Mouse (Mus musculus) urinary bladder, postnatal 36 days (tissue): ENCODE results near the gene Hyal1.
A peak's percentile ranks its signal among the peaks of the same experiment; 100 is the strongest.

Experiments
- DNase-seq, 2 experiments: peaks; one replicate each; pipeline ENCODE4 v3.0.0; 2022; ENCODE audit warnings: low spot score in 2 of 2, mixed read lengths in 1 of 2

The Hyal1 gene

DNA sequence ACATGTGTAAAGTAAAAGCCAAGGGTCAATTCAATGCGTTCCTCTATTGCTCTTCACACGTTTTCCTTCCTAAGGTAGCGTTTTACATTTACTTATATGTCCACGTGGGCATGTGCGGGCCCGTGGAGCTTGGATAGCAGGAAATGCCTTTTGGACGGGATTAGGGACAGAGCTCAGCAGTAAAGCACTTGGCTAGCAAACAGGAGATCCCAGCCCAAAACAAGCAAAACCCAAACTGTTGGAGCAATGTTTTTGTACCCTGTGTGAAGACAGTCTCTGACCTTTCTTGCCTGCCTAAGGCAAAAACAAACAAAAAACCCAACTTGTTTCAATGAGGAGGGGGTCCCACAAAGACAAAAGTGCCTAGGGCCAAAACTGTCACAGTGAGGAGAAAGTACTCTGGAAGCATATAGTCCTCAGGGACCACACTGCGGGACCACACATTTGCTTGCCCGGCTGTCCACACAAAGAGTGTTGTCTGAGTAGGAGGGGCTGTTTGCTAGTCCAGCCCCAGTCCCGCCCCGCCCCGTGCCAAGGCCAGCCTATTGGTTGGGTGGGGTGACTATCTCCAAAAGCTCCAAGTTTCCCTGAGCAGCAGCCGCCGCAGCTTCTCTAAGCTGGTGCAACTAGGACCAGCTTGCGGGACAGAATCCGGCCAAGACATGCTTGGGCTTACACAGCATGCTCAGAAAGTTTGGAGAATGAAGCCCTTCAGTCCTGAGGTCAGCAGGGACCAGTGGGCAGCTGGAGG is at the start of gene Hyal1:
Gene Hyal1 (plus strand): TSS at position 571 of the 751 bp plus-strand sequence.
- peak; percentile 81 to 88 for DNase-seq

GRCm38 (mm10) chr9:107533791-107534407 is 42.8 kb upstream of the Hyal1 start, which contains the start of gene Tmem115:
TSS of gene Tmem115 (plus strand) at chr9:107533945.
- peak; percentile 90 to 93 for DNase-seq

DNA sequence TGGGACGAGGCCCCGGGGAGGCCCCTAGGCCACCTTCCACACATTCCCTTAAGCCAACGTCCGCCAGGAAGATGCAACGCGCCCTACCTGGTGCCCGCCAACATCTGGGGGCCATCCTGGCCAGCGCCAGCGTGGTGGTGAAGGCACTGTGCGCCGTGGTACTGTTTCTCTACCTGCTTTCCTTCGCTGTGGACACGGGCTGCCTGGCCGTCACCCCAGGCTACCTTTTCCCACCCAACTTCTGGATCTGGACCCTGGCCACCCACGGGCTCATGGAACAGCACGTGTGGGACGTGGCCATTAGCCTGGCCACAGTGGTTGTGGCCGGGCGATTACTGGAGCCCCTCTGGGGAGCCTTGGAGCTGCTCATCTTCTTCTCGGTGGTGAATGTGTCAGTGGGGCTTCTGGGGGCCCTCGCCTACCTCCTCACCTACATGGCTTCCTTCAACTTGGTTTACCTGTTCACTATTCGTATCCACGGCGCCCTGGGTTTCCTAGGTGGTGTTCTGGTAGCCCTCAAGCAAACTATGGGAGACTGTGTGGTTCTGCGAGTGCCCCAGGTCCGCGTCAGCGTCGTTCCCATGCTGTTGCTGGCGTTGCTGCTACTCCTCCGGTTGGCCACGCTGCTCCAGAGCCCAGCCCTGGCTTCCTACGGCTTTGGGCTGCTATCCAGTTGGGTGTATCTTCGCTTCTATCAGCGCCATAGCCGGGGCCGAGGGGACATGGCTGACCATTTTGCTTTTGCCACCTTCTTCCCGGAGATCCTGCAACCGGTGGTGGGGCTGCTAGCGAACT is 42.1 kb upstream of the Hyal1 start:
- peak in 1 of 2 experiments; percentile 37 for DNase-seq

DNA sequence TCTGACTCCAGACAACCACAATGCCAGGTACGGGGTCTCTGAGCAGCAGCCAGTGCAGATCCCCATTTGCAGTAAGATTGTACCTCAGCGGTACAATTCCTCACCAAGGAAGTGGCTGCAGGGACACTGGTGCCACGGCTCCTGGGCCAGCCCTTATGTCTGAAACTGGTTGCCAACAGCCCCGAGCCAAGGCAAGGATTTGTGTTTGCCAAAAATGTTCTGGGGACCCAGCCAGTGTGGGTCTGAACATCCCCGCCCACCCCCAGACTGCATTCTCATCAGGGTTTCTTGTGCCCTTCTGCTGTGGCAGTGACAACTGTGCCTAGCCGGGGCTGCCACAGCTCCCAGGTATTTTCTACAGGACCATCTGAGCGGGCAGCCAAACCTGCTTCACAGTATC is 38.5 kb upstream of the Hyal1 start:
- no peak for DNase-seq

- no peak for DNase-seq
Measured at GRCm38 (mm10) chr9:107538711-107539110, 38.0 kb upstream of the Hyal1 start.

- DNase-seq: no peak
Measured at GRCm38 (mm10) chr9:107539940-107540339, 36.8 kb upstream of the Hyal1 start.

GRCm38 (mm10) chr9:107540420-107540819 is 36.3 kb upstream of the Hyal1 start:
- no peak for DNase-seq

DNA sequence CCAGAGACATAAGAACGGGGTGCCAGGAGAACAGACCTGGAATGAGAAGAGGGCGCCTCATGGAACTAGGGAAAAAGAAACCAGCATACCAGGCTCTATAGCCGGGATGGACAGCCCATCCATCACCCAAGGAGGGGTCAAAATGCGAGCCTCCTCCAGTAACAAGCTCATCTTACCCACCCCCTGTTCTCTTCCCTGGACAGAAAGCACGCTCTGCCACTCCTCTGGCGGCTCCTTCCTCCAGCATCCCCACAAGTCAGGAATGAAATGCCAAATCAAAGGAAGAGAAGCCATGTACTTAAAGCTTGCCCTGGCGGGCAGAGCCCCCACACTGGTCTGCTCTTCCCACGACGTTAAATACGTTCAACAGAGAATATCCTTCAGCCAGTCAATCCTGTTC is 35.7 kb upstream of the Hyal1 start:
- no peak for DNase-seq

GRCm38 (mm10) chr9:107541474-107542351 is 35.0 kb upstream of the Hyal1 start, which contains the start of the genes Cyb561d2 and Nprl2:
TSS of gene Cyb561d2 (minus strand) at chr9:107542193.
TSS of gene Nprl2 (plus strand) at chr9:107542226.
- peak; percentile 94 to 96 for DNase-seq

DNA sequence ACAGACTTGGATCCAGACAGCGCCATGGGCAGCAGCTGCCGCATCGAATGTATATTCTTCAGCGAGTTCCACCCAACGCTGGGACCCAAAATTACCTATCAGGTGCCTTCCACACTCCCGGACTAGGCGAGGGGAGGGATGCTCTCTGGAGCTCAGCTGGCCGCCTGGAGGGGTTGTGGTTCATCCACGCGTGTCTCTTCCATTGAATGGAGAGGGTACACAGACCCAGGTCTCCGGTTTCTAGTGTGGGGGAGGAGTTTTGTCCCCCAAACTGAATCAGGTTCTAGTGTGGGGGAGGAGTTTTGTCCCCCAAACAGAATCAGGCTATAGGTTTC is 34.4 kb upstream of the Hyal1 start:
- no peak for DNase-seq

DNA sequence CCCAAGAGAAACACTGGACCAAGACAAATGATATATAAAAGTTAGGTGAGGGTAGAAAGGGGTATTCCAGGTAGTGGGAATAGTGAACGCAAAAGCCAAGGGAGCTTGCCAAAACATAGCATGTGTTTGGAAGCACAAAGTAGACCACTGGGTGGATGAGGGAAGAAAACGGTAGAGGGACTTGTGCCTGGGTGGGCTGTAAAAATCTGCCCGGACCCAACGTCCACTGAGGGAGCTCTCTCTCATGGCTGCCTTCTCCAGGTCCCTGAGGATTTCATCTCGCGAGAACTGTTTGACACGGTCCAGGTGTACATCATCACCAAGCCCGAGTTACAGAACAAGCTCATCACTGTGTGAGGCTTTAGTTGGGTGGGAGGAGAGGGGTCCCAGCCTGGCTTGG is 34.0 kb upstream of the Hyal1 start:
- DNase-seq: no peak

- no peak for DNase-seq
Measured at GRCm38 (mm10) chr9:107543299-107543698, 33.4 kb upstream of the Hyal1 start.

GRCm38 (mm10) chr9:107544196-107544700 is 32.5 kb upstream of the Hyal1 start:
- DNase-seq: no peak

- no peak for DNase-seq
Measured at GRCm38 (mm10) chr9:107544729-107545128, 32.0 kb upstream of the Hyal1 start.

GRCm38 (mm10) chr9:107545199-107545598 is 31.5 kb upstream of the Hyal1 start:
- DNase-seq: no peak

GRCm38 (mm10) chr9:107545602-107546001 is 31.1 kb upstream of the Hyal1 start:
- DNase-seq: peak in 1 of 2 experiments; percentile 68

DNA sequence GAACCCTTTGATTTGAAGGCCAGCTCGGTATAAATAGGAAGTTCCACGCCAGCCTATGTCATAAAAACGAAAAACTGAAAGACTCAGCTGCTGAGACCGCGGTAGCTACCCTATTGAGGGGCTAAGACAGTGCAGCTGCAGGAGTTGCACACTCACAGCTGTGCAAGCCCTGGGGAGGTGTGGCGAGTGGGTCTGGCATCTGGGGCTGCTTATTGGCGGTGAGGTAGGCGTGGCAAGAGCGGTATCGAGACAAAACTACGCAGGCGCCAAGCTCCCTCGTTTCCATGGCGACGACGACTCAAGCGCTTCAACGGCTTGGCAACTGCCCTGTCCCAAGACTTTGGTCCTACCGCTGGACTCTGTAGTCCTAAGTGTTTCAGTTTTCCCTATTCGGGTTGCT is 29.7 kb upstream of the Hyal1 start, which contains the start of gene Zmynd10:
Gene Zmynd10 (plus strand): TSS at position 273 of the 400 bp plus-strand sequence.
- peak in 1 of 2 experiments; percentile 87 for DNase-seq

- DNase-seq: no peak
Measured at GRCm38 (mm10) chr9:107547957-107548356, 28.8 kb upstream of the Hyal1 start.

DNA sequence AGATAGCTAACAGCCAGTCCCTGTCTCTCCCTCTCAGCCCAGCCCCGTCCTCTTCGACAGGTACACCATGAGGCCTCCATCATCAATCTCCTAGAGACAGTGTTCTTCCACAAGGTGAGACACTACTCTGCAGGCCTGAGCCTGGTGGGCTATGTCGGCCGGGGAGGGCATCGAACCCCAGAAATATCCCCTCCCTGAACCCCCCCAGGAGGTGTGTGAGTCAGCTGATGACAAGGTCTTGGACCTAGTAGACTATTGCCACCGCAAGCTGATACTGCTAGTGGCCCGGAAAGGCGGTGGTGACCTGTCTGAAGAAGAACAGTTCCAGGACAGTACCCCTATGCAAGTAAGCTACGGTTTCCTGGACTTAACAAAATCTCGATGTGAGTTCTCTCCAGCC is 27.9 kb upstream of the Hyal1 start:
- DNase-seq: no peak

- no peak for DNase-seq
Measured at GRCm38 (mm10) chr9:107549297-107550074, 27.2 kb upstream of the Hyal1 start.
